Mouse (Mus musculus) brain, embryonic 14.5 days (tissue): ENCODE measurements around the gene Pacsin2.

Experiments
- CTCF ChIP-seq: fragments of 200-500 bp; IDR thresholded peaks from 2 replicates; pipeline ENCODE4 v1.5.1; 2012; ENCODE audit warnings: inconsistent platforms, mild to moderate bottlenecking, moderate library complexity, borderline replicate concordance; ENCODE audit not compliant: insufficient read depth, insufficient read length; ENCODE audit errors: extremely low read depth
- POLR2A ChIP-seq: fragments of 200-500 bp; IDR thresholded peaks from 2 replicates; pipeline ENCODE4 v1.6.1; 2012; ENCODE audit warnings: mild to moderate bottlenecking, inconsistent platforms, borderline replicate concordance; ENCODE audit not compliant: poor library complexity, insufficient read depth, insufficient read length, severe bottlenecking; ENCODE audit errors: extremely low read depth

- no peak for TF ChIP-seq CTCF
- TF ChIP-seq POLR2A = no peak
Measured at GRCm38 (mm10) chr15:83491891-83492290, 27.5 kb upstream of the Pacsin2 start.
